Mouse (Mus musculus): ENCODE data around the gene Slc38a2. TPM values are rescaled to one million over a fixed set of nuclear protein-coding genes. Genes with fewer than 3 reads are reported as not detected.

Gene Slc38a2
- polyA plus RNA-seq, 1 experiment from 2014 or later: 33.8 TPM

- no peaks in the 10 kb centered on the region for H3K9me3 ChIP-seq (replicated peaks)
- H3K4me3 ChIP-seq (replicated peaks): peak overlapping the region; percentile 73
- H3K4me1 ChIP-seq (replicated peaks): peaks cover 37% of the 10 kb centered on the region
- ATAC-seq (ENCODE audit: low read depth) (peak; percentile 2; the same call in 1 of the 2 replicates), DNase-seq (no peak)
- peak overlapping the region; percentile 89 for H3K4me2 ChIP-seq
- no peaks in the 10 kb centered on the region for H3K36me3 ChIP-seq
- WGBS (ENCODE audit: insufficient replicate concordance): 22% methylated on average over 14 of the region's 14 CpGs
- peak overlapping the region; percentile 83 for H3K27ac ChIP-seq
- peak overlapping the region; percentile 87 for H3K9ac ChIP-seq
- H3K27me3 ChIP-seq: no peaks in the 10 kb centered on the region
Observed at GRCm38 (mm10) chr15:96708976-96709490, 9.5 kb upstream of the Slc38a2 start.

DNA sequence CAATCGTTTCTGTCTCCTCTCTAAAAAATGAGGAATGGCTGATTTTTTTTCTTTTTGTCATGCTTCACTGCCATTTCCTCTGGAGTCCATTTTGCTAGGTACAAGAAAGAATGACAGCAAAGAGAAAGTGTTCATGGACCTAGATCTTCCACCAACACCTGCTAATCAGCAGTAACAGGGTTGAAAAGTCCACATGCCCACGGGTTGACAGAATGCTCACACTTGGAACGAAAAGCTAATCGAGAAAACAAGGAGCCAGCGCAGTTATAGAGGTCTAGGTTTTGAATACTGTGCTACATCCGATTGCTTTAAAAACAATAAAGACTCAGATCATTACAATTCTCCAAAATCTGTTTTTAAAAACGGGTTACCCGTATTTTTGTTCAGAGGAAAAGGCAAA, 8.9 kb upstream of the Slc38a2 start:
- 71% methylated on average over 8 of the region's 8 CpGs for WGBS (ENCODE audit: insufficient replicate concordance)
- ATAC-seq (ENCODE audit: low read depth) (no peak), DNase-seq (no peak)
- no peaks in the 10 kb centered on the region for H3K27me3 ChIP-seq
- peaks cover 37% of the 10 kb centered on the region for H3K4me1 ChIP-seq (replicated peaks)
- peak overlapping the region; percentile 83; the same call in 1 of the 2 replicates for H3K27ac ChIP-seq
- peak overlapping the region; percentile 89 for H3K4me2 ChIP-seq
- no peaks in the 10 kb centered on the region for H3K9me3 ChIP-seq (replicated peaks)
- no peak overlapping the region for H3K4me3 ChIP-seq (replicated peaks)
- H3K36me3 ChIP-seq: no peaks in the 10 kb centered on the region
- peak overlapping the region; percentile 87; the same call in 1 of the 2 replicates for H3K9ac ChIP-seq

GRCm38 (mm10) chr15:96707936-96708335, 8.4 kb upstream of the Slc38a2 start:
- no peaks in the 10 kb centered on the region for H3K27me3 ChIP-seq
- 67% methylated on average over 2 of the region's 2 CpGs for whole genome bisulfite sequencing (ENCODE audit: insufficient replicate concordance)
- no peak overlapping the region for H3K9ac ChIP-seq
- H3K4me2 ChIP-seq: no peak overlapping the region
- H3K9me3 ChIP-seq (replicated peaks): no peaks in the 10 kb centered on the region
- no peak for DNase-seq
- H3K27ac ChIP-seq: no peak overlapping the region
- no peak for ATAC-seq (ENCODE audit: low read depth)
- no peak overlapping the region for H3K4me3 ChIP-seq (replicated peaks)
- H3K36me3 ChIP-seq: no peaks in the 10 kb centered on the region
- H3K4me1 ChIP-seq (replicated peaks): peaks cover 37% of the 10 kb centered on the region

- H3K9me3 ChIP-seq (replicated peaks): no peaks in the 10 kb centered on the region
- H3K4me2 ChIP-seq: no peak overlapping the region
- no peak overlapping the region for H3K27ac ChIP-seq
- ATAC-seq (ENCODE audit: low read depth) (no peak), DNase-seq (no peak)
- H3K36me3 ChIP-seq: peaks cover 7% of the 10 kb centered on the region
- H3K9ac ChIP-seq: no peak overlapping the region
- WGBS (ENCODE audit: insufficient replicate concordance): 78% methylated on average over 12 of the region's 12 CpGs
- peaks cover 15% of the 10 kb centered on the region for H3K4me1 ChIP-seq (replicated peaks)
- H3K27me3 ChIP-seq: 0 out of 2 replicates have a peak, but pooled peaks cover 11% of the 10 kb centered on the region
- H3K4me3 ChIP-seq (replicated peaks): no peak overlapping the region
Observed at GRCm38 (mm10) chr15:96702466-96703031, 3.0 kb upstream of the Slc38a2 start.

DNA sequence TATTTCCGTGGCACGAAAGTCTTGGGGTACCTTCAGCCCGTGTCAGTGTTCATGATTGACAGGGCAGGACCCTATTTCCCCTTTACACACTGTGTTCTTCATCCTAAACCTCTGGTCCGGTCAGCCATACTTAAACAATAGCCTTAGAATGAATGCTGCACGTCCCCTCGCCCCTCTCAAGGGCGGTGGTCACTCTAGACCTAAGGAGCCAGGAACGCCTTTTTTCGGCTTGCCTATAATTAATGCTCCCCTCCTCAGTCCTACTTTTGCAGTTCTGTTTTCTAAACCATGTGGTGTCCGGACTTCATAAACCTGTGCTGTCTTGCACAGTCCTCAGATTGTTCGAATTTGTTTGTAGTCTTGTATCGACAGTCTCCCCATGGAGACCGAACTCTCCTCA, 1.2 kb upstream of the Slc38a2 start:
- Histone ChIP-seq H3K36me3 (peaks cover 25% of the 10 kb centered on the region), H3K4me2 (peak overlapping the region; percentile 93), H3K9ac (peak overlapping the region; percentile 98), H3K4me3 (replicated peaks) (peak overlapping the region; percentile 95), H3K9me3 (replicated peaks) (no peaks in the 10 kb centered on the region), H3K27ac (no peak overlapping the region), H3K27me3 (0 out of 2 replicates have a peak, but pooled peaks cover 11% of the 10 kb centered on the region), H3K4me1 (replicated peaks) (peaks cover 33% of the 10 kb centered on the region)
- WGBS (ENCODE audit: insufficient replicate concordance): 41% methylated on average over 13 of the region's 13 CpGs
- DNase-seq (no peak), ATAC-seq (ENCODE audit: low read depth) (no peak)

DNA sequence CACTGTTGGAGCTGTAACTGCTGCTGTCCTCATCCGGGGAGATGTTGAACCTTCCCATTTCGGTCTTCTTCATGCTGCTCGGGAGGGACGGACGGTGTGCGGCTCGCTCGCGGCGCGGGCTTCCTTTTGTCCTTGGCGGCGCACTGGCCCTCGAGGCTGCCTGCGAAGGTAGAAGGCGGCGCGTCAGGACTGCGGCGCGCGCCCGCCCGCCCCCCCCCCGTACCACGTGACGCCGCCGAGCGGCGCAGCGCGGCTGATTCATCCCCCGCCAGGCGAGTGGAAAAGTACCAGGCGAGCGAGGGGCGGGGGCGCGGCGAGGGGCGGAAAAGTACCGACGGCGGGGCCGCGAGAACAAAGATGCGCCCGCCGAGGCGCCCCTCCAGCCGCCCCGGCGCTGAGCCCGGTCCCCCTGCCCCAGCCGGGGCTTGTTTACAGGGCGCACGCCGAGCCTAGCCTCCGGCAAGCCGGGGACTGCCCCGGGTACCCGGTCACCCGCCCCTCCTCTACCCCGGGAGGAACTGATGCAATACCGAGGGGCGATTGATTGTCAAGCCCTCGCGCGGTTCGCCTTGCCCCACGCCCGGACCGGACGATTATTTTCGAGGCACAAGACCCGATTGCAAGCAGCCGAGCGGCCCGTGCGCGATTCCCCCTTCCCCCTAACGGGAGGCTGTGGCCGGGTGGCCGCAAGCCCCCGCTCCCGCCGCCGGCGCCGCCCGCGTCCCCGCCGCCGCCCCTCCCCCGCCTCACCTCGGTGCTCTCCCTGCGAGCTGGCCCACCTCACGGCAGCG, 677 bp downstream of the Slc38a2 start:
- WGBS (ENCODE audit: insufficient replicate concordance): under 1% methylated on average over 89 of the region's 101 CpGs
- ATAC-seq (ENCODE audit: low read depth): peak; percentile 83

GRCm38 (mm10) chr15:96697901-96698657, 1.5 kb downstream of the Slc38a2 start:
- Histone ChIP-seq H3K4me2 (peak overlapping the region; percentile 93), H3K9ac (peak overlapping the region; percentile 98), H3K27ac (peak overlapping the region; percentile 96), H3K27me3 (0 out of 2 replicates have a peak, but pooled peaks cover 11% of the 10 kb centered on the region), H3K4me3 (replicated peaks) (peak overlapping the region; percentile 95), H3K9me3 (replicated peaks) (no peaks in the 10 kb centered on the region), H3K36me3 (peaks cover 52% of the 10 kb centered on the region), H3K4me1 (replicated peaks) (peaks cover 37% of the 10 kb centered on the region)
- peak; percentile 17; the same call in 1 of the 2 replicates for ATAC-seq (ENCODE audit: low read depth)
- 16% methylated on average over 19 of the region's 19 CpGs for WGBS (ENCODE audit: insufficient replicate concordance)
- no peak for DNase-seq

More for the DNA sequence above, 677 bp downstream of the Slc38a2 start:
- peak overlapping the region; percentile 98 for H3K9ac ChIP-seq
- H3K9me3 ChIP-seq (replicated peaks): no peaks in the 10 kb centered on the region
- peak overlapping the region; percentile 93 for H3K4me2 ChIP-seq
- peaks cover 44% of the 10 kb centered on the region for H3K36me3 ChIP-seq
- H3K4me1 ChIP-seq (replicated peaks): peaks cover 37% of the 10 kb centered on the region
- peak overlapping the region; percentile 95 for H3K4me3 ChIP-seq (replicated peaks)
- peak overlapping the region; percentile 96 for H3K27ac ChIP-seq
- 0 out of 2 replicates have a peak, but pooled peaks cover 11% of the 10 kb centered on the region for H3K27me3 ChIP-seq
- DNase-seq: peak; percentile 73

DNA sequence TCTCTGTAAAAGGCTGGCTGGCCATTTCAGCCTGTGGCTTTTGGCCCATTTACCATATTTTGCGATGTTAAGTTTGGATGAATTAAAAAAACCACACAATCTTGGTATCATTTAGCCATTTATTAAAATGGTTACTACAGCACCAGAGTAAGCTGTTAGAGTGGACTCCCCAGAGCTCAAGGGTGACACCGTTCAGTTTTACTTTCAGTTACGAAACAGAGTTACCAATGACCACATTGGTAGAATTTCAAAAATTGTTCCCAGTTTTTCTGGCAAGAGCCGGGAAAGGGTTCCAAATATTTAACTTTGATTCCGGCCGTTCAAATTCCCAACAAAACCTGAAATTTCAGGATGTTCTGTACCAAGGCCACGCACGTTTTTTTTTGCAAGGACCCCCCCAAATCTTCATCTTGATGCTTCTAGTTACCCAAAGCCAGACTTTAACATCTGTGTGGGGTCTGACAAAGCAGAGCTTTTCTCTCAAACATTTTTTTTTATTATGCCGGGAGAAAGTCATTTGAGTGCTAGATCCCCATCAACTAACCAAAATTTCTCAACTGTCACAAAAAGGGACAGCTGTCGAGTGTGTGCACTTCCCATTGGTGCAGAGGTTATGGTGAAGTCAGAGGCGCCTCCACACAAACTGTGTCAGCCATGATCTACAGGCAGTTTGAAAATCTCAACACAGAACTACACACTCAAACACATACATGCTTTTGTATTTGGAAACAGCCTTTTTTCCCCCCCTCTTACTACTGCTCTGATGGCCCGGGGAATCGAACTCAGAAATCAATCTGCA, 2.8 kb downstream of the Slc38a2 start:
- Histone ChIP-seq H3K4me2 (peak overlapping the region; percentile 93), H3K4me1 (replicated peaks) (peaks cover 37% of the 10 kb centered on the region), H3K9ac (peak overlapping the region; percentile 98), H3K36me3 (peaks cover 66% of the 10 kb centered on the region), H3K9me3 (replicated peaks) (no peaks in the 10 kb centered on the region), H3K27ac (peak overlapping the region; percentile 29; the same call in 1 of the 2 replicates), H3K27me3 (0 out of 2 replicates have a peak, but pooled peaks cover 6% of the 10 kb centered on the region), H3K4me3 (replicated peaks) (peak overlapping the region; percentile 95)
- ATAC-seq (ENCODE audit: low read depth) (no peak), DNase-seq (no peak)
- 70% methylated on average over 13 of the region's 13 CpGs for WGBS (ENCODE audit: insufficient replicate concordance)

GRCm38 (mm10) chr15:96695455-96696421, 3.8 kb downstream of the Slc38a2 start:
- Histone ChIP-seq H3K9me3 (replicated peaks) (no peaks in the 10 kb centered on the region), H3K27me3 (0 out of 2 replicates have a peak, but pooled peaks cover 3% of the 10 kb centered on the region), H3K27ac (no peak overlapping the region), H3K4me2 (peak overlapping the region; percentile 93), H3K4me3 (replicated peaks) (peak overlapping the region; percentile 95; the same call in 1 of the 2 replicates), H3K36me3 (peaks cover 75% of the 10 kb centered on the region), H3K4me1 (replicated peaks) (peaks cover 34% of the 10 kb centered on the region), H3K9ac (0 out of 2 replicates have a peak overlapping the region, but pooled peaks have one; percentile 8)
- DNase-seq: no peak
- WGBS (ENCODE audit: insufficient replicate concordance): 74% methylated on average over 26 of the region's 26 CpGs
- ATAC-seq (ENCODE audit: low read depth): no peak
